In the genomic region with DNA sequence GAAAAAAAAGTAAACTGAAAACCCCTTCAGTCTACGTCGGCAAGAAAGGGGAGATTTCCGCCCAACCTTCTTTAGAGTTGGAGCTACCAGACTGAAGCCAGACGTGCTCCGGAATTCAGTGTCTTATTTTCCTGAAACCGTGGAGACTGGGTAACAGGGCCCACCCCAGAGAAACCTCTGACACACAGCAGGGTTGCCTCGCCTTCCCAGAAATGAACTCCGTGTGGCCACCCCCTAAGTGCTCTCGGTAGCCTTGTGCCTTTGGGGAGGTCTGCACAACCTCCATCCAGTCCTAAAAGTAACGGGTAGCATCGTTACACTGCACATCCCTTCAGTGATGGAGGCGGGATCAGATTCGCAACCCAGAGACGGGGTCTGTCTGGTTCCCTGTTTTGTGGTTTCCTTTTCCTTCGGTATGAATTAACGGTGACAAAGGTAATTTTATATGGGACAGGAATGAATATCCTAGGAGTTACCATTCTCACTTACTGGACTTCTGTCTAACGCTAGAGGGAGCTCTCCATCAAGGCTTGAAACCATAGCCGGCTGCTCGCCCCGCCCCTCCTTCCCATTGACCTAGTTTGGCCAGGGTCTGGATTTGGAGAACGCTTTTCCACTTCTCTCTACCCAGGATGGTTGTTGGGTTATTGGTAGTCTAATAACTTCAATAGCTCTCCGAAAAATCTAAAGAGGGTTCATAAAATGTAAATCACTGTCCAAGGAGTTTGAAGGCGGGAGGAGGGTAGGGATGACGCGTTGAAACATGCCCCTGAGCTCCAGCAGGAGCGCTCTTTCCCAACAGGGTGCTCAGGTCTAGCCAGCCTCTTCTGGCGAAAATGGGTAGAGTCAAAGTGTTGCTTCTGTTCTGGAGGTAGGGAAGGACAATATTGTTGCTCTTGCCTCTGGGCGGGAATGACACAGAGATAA, we compare ENCODE assay signal across 9 mouse cellular contexts. TPM values are rescaled to one million over a fixed set of nuclear protein-coding genes. Genes with fewer than 3 reads are reported as not detected.
DNase-seq lines count a peak whose midpoint lies in the region; ATAC-seq lines count a peak whose summit lies in the region.
"Had no signal": no experiment of that assay in that cellular context is flagged by ENCODE, and none has a peak within 500 bp of the region (broad histone marks: within the 10 kb centered on the region; RNA-seq: fewer than 3 reads in every experiment).

No protein-coding gene starts in this region.

- H3K9ac ChIP-seq in embryonic facial prominence, embryonic 14.5 days (ENCODE audit: low read depth, low read length), result 0 out of 2 replicates have a peak overlapping the region, but pooled peaks have one; percentile 50
- H3K9ac ChIP-seq in limb, embryonic 15.5 days, result no peak overlapping the region
- H3K9ac ChIP-seq in midbrain, embryonic 16.5 days (ENCODE audit: low read depth, low read length), result peak overlapping the region; percentile 54; the same call in 1 of the 2 replicates

- peak; percentile 78 for ATAC-seq in embryonic facial prominence, embryonic 14.5 days (ENCODE audit: low read depth)
- peak; percentile 64 for ATAC-seq in limb, embryonic 15.5 days (ENCODE audit: insufficient number of reproducible peaks, low FRiP score, low TSS enrichment, low read depth)
- ATAC-seq in midbrain, embryonic 16.5 days, result peak; percentile 75

- DNase-seq in urinary bladder, adult 18-20 months (ENCODE audit: low spot score in 2 of 2), result peak; percentile 61 to 71
- DNase-seq in urinary bladder, adult 2 months (ENCODE audit: low spot score), result no peak
- peak; percentile 92 for DNase-seq in embryonic facial prominence, embryonic 14.5 days (ENCODE audit: low spot score)
- DNase-seq in heart, adult 9 months (ENCODE audit: low spot score in 2 of 2), result peak; percentile 84 to 91
- peak; percentile 84 to 89 for DNase-seq in kidney, adult 8-10 months
- peak; percentile 64 to 74 for DNase-seq in spleen, postnatal 4 days (ENCODE audit: low spot score in 2 of 2)

- H3K9me3 ChIP-seq in embryonic facial prominence, embryonic 14.5 days (ENCODE audit: control insufficient read depth, low read length), result no peaks in the 10 kb centered on the region
- no peaks in the 10 kb centered on the region for H3K9me3 ChIP-seq in limb, embryonic 15.5 days
- H3K9me3 ChIP-seq in midbrain, embryonic 16.5 days (replicated peaks; ENCODE audit: control insufficient read depth, low read length, poor library complexity, severe bottlenecking), result no peaks in the 10 kb centered on the region

- peak overlapping the region; percentile 93 for H3K4me2 ChIP-seq in embryonic facial prominence, embryonic 14.5 days (ENCODE audit: low read depth, low read length)
- H3K4me2 ChIP-seq in limb, embryonic 15.5 days, result peak overlapping the region; percentile 76
- H3K4me2 ChIP-seq in midbrain, embryonic 16.5 days (ENCODE audit: low read length), result peak overlapping the region; percentile 93

- no peaks in the 10 kb centered on the region for H3K36me3 ChIP-seq in embryonic facial prominence, embryonic 14.5 days (ENCODE audit: control insufficient read depth, insufficient read depth, low read length)
- H3K36me3 ChIP-seq in limb, embryonic 15.5 days, result no peaks in the 10 kb centered on the region
- no peaks in the 10 kb centered on the region for H3K36me3 ChIP-seq in midbrain, embryonic 16.5 days (ENCODE audit: control insufficient read depth, insufficient read depth, low read length)
- H3K36me3 ChIP-seq: G1E had no signal

- peaks cover 29% of the 10 kb centered on the region for H3K4me1 ChIP-seq in embryonic facial prominence, embryonic 14.5 days (ENCODE audit: control insufficient read depth, insufficient read depth, low read length)
- peaks cover 55% of the 10 kb centered on the region for H3K4me1 ChIP-seq in limb, embryonic 15.5 days
- peaks cover 44% of the 10 kb centered on the region for H3K4me1 ChIP-seq in midbrain, embryonic 16.5 days (ENCODE audit: control insufficient read depth, insufficient read depth, low read length)

- H3K27me3 ChIP-seq in embryonic facial prominence, embryonic 14.5 days (replicated peaks; ENCODE audit: control insufficient read depth, insufficient read depth, low read length), result peaks cover 23% of the 10 kb centered on the region
- H3K27me3 ChIP-seq in limb, embryonic 15.5 days, result peaks cover 12% of the 10 kb centered on the region
- peaks cover 33% of the 10 kb centered on the region for H3K27me3 ChIP-seq in midbrain, embryonic 16.5 days (ENCODE audit: control insufficient read depth, insufficient read depth, low read depth, low read length)

- 0 out of 2 replicates have a peak overlapping the region, but pooled peaks have one; percentile 36 for H3K27ac ChIP-seq in embryonic facial prominence, embryonic 14.5 days (replicated peaks; ENCODE audit: low read depth, low read length)
- peak overlapping the region; percentile 66; the same call in 1 of the 2 replicates for H3K27ac ChIP-seq in limb, embryonic 15.5 days
- H3K27ac ChIP-seq in midbrain, embryonic 16.5 days (ENCODE audit: low read length), result no peak overlapping the region

- H3K4me3 ChIP-seq in embryonic facial prominence, embryonic 14.5 days (ENCODE audit: low read depth, low read length), result peak overlapping the region; percentile 41
- peak overlapping the region; percentile 40 for H3K4me3 ChIP-seq in limb, embryonic 15.5 days
- peak overlapping the region; percentile 45 for H3K4me3 ChIP-seq in midbrain, embryonic 16.5 days (ENCODE audit: low read depth, low read length)

- 3% methylated on average over 28 of the region's 28 CpGs for WGBS in embryonic facial prominence, embryonic 14.5 days
- 4% methylated on average over 28 of the region's 28 CpGs for WGBS in limb, embryonic 15.5 days
- WGBS in midbrain, embryonic 16.5 days, result 1% methylated on average over 28 of the region's 28 CpGs

RNA-seq across cellular contexts. Expression of gene Gm37419, which starts 6.1 kb away (rescaled TPM):
- not detected in 2 replicates for polyA plus RNA-seq in urinary bladder, adult 2 months (2012; rRNA removed)
- not detected in 2 replicates for polyA plus RNA-seq in embryonic facial prominence, embryonic 14.5 days (2014; fragmentation: Nextera tagmentation; extraction: Ambion mirVana)
- polyA plus RNA-seq in limb, embryonic 15.5 days (2015; fragmentation: Nextera tagmentation; extraction: Ambion mirVana), result not detected in 2 replicates
- not detected in 2 replicates for polyA plus RNA-seq in midbrain, embryonic 16.5 days (2015; fragmentation: Nextera tagmentation; extraction: Ambion mirVana)
- polyA plus RNA-seq: G1E had no signal

RNA-seq across cellular contexts. Expression of gene Bcl6, which starts 6.5 kb away (rescaled TPM):
- 15.2 and 22.9 TPM in 2 replicates for polyA plus RNA-seq in urinary bladder, adult 2 months (2012; rRNA removed)
- 2.5 and 3.0 TPM in 2 replicates for polyA plus RNA-seq in embryonic facial prominence, embryonic 14.5 days (2014; fragmentation: Nextera tagmentation; extraction: Ambion mirVana)
- 3.6 and 4.2 TPM in 2 replicates for polyA plus RNA-seq in limb, embryonic 15.5 days (2015; fragmentation: Nextera tagmentation; extraction: Ambion mirVana)
- 0.31 and 0.60 TPM in 2 replicates for polyA plus RNA-seq in midbrain, embryonic 16.5 days (2015; fragmentation: Nextera tagmentation; extraction: Ambion mirVana)
- polyA plus RNA-seq: G1E had no signal

RNA-seq across cellular contexts. Expression of gene Rtp2, which starts 50.0 kb away (rescaled TPM):
- not detected in 2 replicates for polyA plus RNA-seq in urinary bladder, adult 2 months (2012; rRNA removed)
- polyA plus RNA-seq in embryonic facial prominence, embryonic 14.5 days (2014; fragmentation: Nextera tagmentation; extraction: Ambion mirVana), result 0.79 and 0.84 TPM in 2 replicates
- polyA plus RNA-seq in limb, embryonic 15.5 days (2015; fragmentation: Nextera tagmentation; extraction: Ambion mirVana), result not detected in 2 replicates
- polyA plus RNA-seq in midbrain, embryonic 16.5 days (2015; fragmentation: Nextera tagmentation; extraction: Ambion mirVana), result 0.11 and 0.34 TPM in 2 replicates
- polyA plus RNA-seq: G1E had no signal
